Mouse (Mus musculus) spleen, postnatal 4 days (tissue): ENCODE measurements around the gene Lzts3.
"Not testable (repeated sequence)": the region's sequence is repeated elsewhere in the genome, so short reads cannot be mapped to it uniquely, and the experiment has no call there.

Experiments
- DNase-seq, 2 experiments: peaks; one replicate each; pipeline ENCODE4 v3.0.0; 2022; ENCODE audit warnings: low spot score in 2 of 2

Lzts3 gene

DNA sequence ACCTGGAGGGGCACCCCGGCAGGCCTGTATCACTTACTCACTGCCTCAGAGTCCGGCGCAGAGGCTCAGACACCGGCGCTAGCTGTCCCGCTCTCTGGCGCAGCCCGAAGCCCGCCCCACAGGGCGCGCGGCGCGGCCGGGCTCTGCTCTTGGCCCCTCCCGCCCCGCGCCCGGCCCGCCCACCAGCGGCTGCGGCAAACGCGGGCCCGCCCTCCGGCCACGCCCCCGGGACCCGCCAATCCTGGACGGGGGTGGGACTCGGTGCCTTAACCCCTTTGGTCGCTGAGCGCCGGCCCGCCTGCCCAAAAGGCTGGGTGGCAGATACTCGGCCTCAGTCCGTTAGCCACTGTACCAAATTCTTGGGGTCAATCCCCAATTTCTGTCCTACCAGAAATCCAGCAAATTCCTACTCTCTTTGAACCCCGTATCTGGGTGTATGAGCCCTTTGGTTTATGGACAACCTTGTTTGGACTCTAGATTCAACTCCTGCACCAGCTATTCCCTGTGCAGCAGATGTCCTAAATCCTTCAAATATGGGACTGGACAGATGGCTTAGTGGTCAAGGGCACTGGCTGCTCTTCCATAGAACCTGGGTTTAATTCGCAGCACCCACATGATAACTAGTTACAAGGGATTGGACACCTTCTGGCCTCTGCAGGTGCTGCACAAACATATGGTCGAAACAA is at the start of gene Lzts3:
Gene Lzts3, minus strand, starts transcription at position 120 of the 686 bp plus-strand sequence.
- DNase-seq, result peak; percentile 94 to 97

DNA sequence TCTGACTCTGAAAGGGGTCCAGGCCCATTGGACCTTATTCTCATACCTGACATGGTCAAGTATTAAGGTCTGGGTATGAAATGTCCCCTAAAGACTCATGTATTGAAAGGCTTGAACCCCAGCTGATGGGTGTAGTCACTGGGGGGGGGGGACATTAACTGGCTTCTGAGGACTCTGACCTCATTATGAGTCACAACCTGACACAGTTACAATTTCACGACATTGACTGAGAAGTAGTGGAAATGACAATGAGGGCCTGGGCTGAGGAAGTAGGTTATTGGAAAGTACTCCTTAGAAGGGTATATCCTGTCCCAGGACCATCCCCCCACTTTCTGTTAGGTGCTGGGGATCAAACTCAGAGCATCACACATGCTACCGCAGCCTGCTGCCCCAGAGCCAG is 46.4 kb upstream of the Lzts3 start:
- no peak for DNase-seq

DNA sequence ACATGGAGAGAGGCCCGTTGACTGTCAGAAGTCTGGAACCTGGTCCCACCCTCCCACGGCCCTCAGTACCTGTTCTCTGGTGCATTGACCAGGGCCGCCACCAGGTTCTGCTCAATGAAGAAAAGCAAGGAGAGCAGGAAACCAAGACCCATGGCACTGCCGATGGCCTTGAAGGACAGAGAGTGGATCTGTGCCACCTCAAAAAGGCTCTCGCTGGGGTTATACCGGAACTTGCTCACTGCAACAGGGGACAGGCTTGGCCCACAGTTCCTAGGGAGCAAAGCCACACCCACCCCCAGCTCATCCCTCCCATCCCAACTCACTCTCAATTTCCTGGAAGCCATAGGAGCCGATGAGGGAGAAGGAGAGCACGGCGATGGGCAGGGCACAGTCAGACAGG is 42.8 kb upstream of the Lzts3 start:
- DNase-seq, result no peak

DNA sequence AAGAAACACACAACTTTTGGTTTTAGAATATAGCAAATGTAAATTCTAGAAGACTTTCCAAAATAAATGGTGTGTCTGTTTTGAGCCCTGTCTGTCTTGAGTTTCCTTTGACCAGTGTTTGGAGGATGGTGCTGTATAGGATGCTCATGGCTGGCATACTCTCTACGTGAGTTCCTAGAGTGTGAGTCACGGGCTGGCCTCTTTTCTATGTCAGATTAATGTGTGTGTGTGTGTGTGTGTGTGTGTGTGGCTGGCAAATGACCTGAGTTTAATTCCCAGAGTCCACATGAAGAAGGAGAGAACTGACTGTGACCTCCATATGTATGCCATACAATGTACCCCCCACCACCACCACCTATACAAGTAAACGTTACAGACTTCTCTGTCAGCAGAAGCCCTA is 38.9 kb upstream of the Lzts3 start:
- no peak for DNase-seq

DNA sequence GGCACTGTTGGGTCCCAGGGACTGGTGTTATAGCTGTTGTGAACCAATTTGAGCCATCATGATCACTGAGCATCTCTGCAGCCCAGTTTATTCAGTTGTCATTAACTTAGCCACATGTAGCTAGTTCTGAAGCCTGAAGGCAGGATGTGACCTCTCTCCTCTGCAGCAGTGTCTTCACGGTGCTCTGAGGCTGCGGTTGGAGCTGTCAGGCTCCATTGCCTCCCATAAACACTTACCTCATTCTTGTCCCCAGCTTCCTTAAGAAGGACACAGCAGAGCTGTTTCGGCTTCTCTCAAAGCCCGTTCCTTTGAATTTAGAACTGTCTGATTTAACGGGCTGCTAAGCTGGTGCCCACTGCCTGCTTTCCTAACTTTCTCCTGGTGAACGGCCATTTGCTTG is 37.3 kb upstream of the Lzts3 start:
- DNase-seq, result no peak

DNA sequence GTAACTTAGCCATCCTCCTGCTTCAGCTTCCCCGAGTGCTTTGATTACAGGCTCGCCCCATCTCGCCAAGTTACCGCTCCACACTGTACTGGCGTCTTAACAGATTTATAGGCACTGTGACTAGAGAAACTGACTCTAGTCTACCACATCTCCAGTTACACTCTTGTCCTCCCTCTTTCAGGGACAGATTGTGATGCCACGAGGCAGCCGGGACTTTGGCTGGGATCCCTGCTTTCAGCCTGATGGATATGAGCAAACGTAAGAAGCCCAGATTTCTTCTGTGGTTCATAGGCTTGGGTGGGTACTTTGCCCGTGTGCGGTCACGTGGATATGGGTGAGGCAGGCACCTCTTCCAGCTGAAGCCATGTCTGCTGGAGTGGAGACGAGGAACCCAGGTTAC is 36.6 kb upstream of the Lzts3 start:
- DNase-seq, result no peak

DNA sequence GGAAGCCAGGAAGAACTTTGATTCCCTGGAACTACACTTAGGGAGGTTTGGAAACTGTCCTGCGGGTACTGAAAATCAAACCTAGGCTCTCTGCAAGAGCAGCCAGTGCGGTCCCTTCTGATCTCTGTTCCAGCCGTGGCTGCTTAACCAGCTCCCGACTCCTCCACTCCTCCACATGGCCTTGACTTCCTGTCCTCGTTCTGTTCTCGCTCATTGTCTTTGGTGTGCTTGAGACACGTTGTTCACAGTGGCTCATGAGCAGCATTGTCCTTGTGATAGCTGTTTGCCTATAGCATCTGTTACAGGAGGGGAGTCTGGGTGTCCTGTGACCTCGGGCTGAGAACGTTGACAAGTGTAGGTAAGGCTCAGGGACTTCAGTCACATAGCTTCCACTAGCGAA is 34.6 kb upstream of the Lzts3 start:
- DNase-seq, result no peak

DNA sequence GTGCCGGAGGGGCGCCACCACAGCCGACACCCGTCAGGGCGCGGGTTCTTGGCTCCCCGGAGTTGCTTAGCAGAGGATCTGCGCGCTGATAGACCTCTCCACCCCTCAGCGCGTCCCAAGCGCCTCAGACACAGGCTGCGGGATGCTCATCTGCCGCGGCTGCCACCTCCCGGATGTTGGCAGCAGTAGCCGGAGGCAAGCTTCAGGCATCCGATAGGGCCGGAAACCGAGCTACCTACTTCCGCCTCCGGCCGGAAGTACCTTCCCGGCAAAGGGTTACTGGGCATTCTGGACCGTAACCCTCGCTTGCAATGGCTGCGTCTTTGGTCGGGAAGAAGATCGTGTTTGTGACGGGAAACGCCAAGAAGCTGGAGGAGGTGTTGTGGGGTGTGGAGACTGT is 25.0 kb upstream of the Lzts3 start, which contains the start of gene Itpa:
Gene Itpa, plus strand, starts transcription at position 52 of the 400 bp plus-strand sequence.
- DNase-seq, result peak; percentile 87 to 90

DNA sequence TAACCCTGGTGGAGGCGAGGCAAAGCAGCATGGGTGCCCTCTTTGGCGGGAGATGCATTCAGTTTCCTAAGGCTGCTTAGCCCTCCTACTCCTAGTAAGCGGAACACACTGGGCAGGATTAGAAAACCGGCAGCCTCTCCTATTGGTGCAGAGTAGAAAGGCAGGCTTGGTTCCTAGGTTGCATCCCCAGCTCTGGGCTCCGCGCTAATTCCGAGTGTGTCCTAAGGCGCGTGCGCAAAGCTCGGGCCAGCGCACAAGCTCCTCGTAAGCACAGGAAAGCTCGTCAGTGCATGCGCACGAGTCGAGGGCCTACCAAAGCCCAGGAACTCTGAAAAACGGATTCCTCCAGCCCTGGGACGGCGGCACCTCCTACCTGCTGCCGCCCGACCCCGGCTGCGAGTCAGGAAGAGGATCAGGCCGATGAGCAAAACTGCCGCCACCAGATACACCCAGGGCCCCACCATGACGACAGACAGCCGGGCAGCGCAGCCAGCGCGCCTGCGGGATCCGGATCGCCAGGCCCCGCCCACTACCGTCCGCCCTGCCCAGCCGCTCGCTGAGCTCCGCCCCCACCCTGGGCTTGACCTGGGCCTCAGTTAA is 21.6 kb upstream of the Lzts3 start, which contains the start of gene Ddrgk1:
Gene Ddrgk1, minus strand, starts transcription at position 558 of the 600 bp plus-strand sequence.
- DNase-seq, result peak; percentile 94 to 96

DNA sequence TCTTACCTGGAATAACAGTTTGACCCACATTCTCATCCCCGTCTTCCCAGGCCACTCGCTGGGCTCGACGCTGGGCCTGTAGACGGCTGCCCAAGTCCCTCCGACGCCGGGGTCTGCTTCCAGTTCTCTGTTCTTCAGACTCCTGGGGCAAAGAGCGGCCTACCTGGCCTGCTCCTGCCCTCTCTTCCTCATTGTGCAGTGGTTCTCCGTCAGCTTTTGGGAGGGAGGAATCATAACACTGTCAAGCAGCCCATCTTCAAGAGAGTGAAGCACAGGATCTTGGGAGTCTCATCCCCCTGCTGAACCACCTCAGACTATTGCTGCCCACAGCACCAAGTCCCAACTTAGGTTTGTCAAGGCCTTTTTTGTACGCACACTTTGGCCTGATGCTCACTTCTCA is 20.7 kb upstream of the Lzts3 start:
- DNase-seq, result no peak

DNA sequence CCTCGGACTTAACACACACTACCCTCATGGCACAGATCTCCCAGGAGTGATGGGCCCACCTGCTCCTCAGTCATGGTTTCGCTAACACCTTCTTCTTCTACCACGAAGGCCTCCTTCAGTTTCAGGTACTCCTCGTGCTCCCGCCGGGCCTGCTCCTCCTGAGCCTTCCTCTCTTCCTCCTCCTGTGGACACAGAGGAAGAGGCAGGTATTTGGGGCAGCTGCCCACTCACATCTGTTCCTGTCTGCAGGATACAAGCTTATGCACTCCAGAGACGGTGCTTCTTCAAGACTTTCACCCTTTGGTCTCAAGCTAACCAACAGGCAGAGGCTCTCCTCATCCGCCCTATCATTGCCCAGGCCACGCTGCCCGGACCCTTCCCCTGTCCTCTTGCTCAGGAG is 15.9 kb upstream of the Lzts3 start:
- DNase-seq, result no peak

DNA sequence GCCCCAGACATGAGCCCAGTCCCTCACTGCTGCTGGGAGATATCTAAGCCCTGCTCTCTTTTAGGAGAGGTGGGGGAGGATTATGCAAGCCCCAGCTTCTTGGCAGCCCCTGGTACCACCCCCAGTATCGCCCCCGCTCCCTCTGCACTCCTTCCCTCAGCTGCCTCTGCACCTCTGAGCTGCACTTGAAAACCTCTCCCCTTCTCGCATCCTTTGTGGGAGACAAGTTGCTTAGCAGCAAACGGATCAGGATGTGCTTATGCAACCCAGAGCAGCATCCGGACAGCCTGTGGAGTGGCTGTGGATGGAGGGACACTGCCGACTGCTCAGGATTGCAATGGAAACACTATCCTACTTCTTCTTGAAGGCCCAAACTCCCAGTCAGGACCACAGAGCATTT is 14.9 kb upstream of the Lzts3 start:
- DNase-seq, result no peak

DNA sequence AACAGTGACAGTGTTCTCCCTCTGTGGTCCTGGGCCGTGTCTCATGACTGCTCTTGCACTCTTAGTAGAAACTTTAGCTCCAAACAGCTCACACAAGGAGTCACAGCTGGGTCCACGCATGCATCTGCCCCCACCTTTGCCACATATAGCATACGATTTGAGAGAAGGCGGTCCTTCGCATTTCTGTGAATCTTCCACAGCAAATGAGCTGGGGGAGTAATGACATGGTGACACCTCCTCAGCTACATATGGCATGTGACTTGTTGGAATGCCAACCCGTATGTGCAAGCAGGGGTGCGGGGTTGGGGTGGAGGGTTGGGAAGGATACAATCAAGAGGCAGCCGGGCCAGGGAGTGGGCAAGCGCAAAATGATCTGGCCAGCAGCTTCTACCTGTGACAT is 13.9 kb upstream of the Lzts3 start:
- DNase-seq, result no peak

DNA sequence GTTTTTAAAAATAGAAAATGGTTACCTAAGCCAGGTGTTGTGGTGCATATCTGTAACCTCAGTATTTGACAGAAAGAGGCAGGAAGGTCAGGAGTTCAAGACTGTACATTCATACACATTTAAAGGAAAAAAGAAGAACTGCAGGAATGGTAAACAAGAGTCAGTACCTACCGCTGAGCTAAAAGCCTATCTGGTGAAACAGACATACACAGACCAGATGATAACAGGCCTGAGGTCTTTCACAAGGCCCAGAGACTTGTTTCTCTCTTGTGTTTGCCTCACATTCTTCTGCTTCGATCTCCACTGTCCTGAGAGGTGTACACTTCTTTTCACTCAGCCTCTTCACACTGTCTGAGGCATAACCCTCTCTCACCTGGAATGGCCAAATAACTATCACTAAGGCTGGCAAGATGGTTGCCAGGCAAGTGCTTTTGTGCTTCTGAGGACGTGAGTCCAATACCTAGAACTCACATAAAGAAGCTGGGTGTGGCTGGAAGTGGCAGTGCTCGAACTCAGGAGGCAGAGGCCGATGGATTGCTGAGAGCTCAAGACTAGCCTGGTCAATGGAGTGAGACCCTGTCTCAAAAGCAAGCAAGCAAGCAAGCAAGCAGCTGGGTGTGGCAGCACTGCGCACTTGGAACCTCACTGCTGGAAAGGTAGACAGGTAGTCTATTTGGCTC is 13.2 kb upstream of the Lzts3 start:
- DNase-seq, result no peak

DNA sequence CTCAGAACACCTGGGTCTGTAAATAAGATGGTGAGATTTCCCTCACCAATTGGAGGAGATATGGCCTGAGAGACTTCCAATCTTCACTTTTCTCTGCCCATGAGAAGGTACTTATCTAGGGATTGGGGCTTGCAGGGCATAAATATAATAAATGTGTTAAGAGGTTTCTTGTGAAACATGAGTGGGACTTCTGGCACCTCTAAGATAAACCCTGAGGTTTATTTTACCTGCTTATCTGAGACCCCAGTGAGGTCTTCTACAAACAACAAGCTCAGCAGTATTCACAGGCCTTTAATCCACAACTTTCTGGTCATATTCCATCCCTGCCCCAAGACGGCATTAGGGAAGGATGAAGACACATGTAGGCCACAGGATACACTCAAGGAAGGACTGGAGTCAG is 11.2 kb upstream of the Lzts3 start:
- no peak for DNase-seq

DNA sequence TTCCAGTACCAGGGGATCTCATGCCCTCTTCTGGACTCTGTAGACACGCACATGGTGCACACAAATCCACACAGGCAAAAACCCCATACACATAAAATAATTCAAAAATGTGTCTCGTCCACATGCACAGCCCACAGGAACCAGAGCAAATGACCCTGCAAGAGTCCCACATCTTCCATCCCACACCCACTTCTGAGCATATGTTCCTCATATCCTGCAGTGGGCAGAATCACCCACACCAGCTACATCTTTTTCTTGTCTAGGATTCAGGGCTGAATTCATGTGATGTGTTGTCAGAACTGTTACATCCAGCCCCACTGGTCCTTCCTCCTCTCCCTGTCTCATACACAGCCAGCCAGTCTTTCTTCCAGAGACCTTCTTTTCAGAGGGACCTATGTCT is 10.7 kb upstream of the Lzts3 start:
- DNase-seq, result no peak

DNA sequence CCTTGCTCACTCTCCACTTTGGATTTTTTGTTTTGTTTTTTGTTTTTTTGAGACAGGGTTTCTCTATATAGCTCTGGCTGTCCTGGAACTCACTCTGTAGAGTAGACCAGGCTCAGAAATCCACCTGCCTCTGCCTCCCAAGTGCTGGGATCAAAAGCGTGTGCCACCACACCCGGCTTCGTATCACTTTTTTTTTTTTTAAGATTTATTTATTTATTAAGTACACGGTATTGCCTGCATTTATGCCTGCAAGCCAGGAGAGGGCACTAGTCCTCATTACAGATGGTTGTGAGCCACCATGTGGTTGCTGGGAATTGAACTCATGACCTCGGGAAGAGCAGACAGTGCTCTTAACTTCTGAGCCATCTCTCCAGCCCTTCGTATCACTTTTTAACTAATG is 6.4 kb upstream of the Lzts3 start:
- not testable (repeated sequence) for DNase-seq

DNA sequence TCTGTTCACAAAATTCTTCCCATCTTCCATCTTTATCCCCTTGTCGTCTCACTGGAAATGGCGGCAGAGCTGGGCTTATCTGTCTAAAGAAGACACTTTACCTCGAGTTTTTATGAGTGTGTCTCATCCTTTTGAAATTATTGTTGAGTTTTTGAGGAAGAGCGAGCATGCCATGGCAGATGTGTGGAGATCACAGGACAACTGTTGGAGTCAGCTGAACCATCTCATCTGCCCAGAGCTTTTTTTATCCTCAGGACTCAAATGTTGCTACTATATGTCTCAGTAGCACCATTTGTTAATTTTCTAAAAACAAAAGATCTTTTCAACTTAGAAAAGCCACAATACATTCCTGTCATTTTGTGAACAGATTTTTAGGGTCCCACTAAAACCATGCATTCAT is 2.6 kb upstream of the Lzts3 start:
- no peak for DNase-seq

DNA sequence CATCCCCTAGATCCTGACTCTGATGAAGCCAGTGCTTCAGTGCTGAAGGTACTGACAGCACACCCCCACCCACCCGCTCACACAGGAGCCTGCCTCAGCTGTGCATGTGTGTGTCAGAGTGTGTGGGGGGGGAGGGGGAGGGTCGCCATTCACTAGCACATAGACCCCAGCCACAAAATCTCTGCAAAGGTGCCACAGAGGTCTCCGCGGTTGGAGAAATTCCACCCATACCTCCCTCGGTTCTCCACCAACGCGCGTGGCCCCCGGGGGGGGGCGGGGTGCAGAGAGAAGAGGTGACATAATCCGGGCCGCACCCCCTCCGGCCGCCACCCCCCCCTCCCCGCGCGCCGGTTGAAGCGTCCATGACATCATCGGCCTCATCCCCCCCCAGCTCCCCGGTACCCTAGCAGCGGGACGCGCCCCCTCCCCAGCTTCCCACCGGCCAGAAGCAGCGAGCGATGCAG is 374 bp downstream of the Lzts3 start:
- no peak for DNase-seq

DNA sequence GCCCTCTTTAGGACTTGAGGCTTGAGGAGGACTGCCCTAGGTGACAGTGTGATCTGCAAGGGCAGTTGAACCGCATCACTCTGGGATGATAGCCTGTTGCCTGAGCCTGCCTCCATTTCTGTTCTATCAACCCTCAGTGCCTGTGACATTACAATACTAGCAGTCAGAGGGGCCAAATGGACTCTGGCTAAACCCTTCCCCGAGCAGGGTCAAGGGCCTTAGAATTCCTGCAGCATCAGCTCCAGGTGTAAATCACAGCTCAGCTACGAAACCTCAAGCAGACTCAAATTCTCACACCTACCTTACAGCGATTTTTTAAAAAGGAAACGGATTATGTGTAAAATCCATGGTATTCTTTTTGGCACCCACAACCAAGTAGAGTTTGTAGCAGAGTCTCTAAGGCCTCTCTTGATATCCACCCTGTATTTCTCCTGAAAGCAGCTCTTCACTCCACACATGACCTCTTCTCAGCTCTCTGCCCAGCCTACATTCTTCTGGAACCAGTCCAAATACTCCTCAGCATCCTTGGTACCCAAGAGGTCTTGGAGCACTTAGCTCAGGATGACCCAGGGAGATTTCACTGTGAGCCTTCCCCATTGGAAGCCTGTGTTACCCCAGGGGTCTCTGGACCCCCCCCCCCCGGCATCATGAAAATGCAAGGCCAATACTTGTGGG is 1.1 kb downstream of the Lzts3 start:
- no peak for DNase-seq

DNA sequence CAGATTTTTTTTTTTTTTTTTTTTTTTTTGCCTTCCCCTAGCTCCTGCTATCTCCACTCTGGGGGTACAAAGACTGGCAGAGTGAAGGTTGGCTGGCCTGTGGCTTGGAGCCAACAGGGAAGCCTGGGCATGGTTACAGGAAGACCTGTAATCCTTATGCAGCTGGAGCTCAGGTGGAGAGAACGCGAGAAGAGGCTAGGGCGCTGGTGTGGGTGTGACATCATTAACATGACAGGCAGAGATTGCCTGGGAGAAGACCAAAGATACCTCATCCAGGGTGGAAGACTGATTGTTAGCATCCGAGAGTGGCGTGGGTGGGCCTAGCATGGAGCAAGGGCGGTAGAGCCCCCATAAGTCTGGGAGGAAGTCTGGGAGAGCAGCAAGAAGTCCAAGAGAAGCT is 3.3 kb downstream of the Lzts3 start:
- DNase-seq, result no peak

DNA sequence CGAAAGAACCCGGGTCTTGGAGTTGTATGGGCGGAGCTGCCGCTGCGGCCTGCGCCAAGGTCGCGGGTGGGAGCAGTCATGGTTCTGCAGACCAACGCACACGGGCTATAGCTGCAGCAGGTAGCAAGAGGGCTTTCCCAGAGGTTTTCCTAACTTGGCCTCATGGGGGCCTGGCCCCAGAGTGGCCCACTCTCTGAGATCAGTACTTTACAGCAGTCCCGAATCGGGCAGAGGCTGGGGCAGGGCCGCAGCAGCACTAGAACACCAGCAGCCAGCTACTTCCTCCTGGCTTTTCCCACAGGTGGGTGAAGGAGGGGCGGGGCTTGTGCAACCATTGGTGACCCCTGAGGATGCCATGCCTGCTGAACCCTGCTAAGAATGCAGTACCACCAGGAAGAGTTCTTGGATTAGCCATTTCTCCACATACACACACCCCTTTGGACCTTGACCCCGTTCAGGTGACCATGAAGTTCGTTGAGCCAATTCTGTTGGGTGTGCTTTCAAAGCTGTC is 4.4 kb downstream of the Lzts3 start:
- DNase-seq, result no peak
